In the genomic region with DNA sequence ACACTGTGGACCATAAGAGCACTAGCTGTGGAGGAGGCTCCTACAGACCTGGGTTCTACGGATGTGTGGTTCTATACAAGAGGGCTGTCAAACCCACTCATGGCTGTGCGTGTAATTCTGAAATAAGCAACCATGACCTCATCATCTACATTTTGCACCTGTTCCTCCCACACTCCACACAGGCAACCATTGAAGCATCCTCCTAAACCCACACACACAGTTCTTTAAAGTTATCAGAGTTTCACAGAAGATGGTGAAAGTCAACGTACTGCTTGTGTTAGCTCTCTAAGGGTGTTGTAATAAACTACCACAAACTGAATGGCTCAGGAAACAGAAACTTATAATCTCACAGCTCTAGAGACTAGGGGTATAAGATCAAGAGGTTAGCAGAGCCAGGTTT, we compare ENCODE assay signal across 21 mouse cellular contexts.
DNase-seq lines count a peak whose midpoint lies in the region; ATAC-seq and TF ChIP-seq lines count a peak whose summit lies in the region.
"Had no signal": no experiment of that assay in that cellular context is flagged by ENCODE, and none has a peak within 500 bp of the region (broad histone marks: within the 10 kb centered on the region; RNA-seq: fewer than 3 reads in every experiment).

No protein-coding gene starts in this region.

- H3K27me3 ChIP-seq in limb, embryonic 12.5 days = no peaks in the 10 kb centered on the region; the same call in none of the 2 replicates
- peaks cover 13% of the 10 kb centered on the region; the same call in 1 of the 2 replicates for H3K27me3 ChIP-seq in limb, embryonic 10.5 days (ENCODE audit: low read depth, poor library complexity, severe bottlenecking)
- no peaks in the 10 kb centered on the region for H3K27me3 ChIP-seq in splenic B cell, adult 2 months (ENCODE audit: control insufficient read depth, insufficient read depth, low read length, poor library complexity, severe bottlenecking)
- H3K27me3 ChIP-seq in liver, embryonic 12.5 days (replicated peaks) = no peaks in the 10 kb centered on the region
- H3K27me3 ChIP-seq: hindbrain, embryonic 12.5 days; liver, embryonic 13.5 days; midbrain, embryonic 15.5 days; neural tube, embryonic 12.5 days had no signal

- H3K9me3 ChIP-seq in limb, embryonic 12.5 days = no peaks in the 10 kb centered on the region
- H3K9me3 ChIP-seq in limb, embryonic 10.5 days (replicated peaks) = no peaks in the 10 kb centered on the region
- no peaks in the 10 kb centered on the region for H3K9me3 ChIP-seq in liver, embryonic 12.5 days (replicated peaks)
- H3K9me3 ChIP-seq: embryonic facial prominence, embryonic 10.5 days; forebrain, embryonic 10.5 days; hindbrain, embryonic 12.5 days; liver, embryonic 13.5 days; midbrain, embryonic 15.5 days; neural tube, embryonic 12.5 days had no signal

- 0 out of 2 replicates have a peak overlapping the region, but pooled peaks have one; percentile 12 for H3K27ac ChIP-seq in gastrocnemius, adult 2 months
- H3K27ac ChIP-seq in limb, embryonic 12.5 days = peak overlapping the region; percentile 32; the same call in 1 of the 2 replicates
- H3K27ac ChIP-seq in limb, embryonic 10.5 days = no peak overlapping the region
- H3K27ac ChIP-seq in liver, embryonic 12.5 days = no peak overlapping the region
- H3K27ac ChIP-seq: embryonic facial prominence, embryonic 10.5 days; forebrain, embryonic 10.5 days; hindbrain, embryonic 12.5 days; liver, embryonic 13.5 days; midbrain, embryonic 15.5 days; neural tube, embryonic 12.5 days had no signal

- WGBS in limb, embryonic 12.5 days = 78% methylated on average over 3 of the region's 3 CpGs
- WGBS in limb, embryonic 10.5 days = 96% methylated on average over 3 of the region's 3 CpGs
- 59% methylated on average over 3 of the region's 3 CpGs for WGBS in liver, embryonic 12.5 days (ENCODE audit: insufficient replicate concordance)

- H3K4me3 ChIP-seq in gastrocnemius, adult 2 months = no peak overlapping the region
- no peak overlapping the region for H3K4me3 ChIP-seq in limb, embryonic 12.5 days (replicated peaks)
- no peak overlapping the region for H3K4me3 ChIP-seq in limb, embryonic 10.5 days
- H3K4me3 ChIP-seq in liver, embryonic 12.5 days = no peak overlapping the region
- H3K4me3 ChIP-seq: embryonic facial prominence, embryonic 10.5 days; forebrain, embryonic 10.5 days; hindbrain, embryonic 12.5 days; liver, embryonic 13.5 days; midbrain, embryonic 15.5 days; neural tube, embryonic 12.5 days had no signal

- no peak for TF ChIP-seq CTCF in gastrocnemius, adult 2 months (IDR thresholded peaks at IDR 0.05)

- 0 out of 2 replicates have a peak, but pooled peaks cover 4% of the 10 kb centered on the region for H3K36me3 ChIP-seq in limb, embryonic 12.5 days
- no peaks in the 10 kb centered on the region for H3K36me3 ChIP-seq in limb, embryonic 10.5 days
- H3K36me3 ChIP-seq in splenic B cell, adult 2 months (ENCODE audit: control insufficient read depth, insufficient read depth, low read length, poor library complexity, severe bottlenecking) = no peaks in the 10 kb centered on the region
- H3K36me3 ChIP-seq in liver, embryonic 12.5 days = no peaks in the 10 kb centered on the region
- H3K36me3 ChIP-seq: embryonic facial prominence, embryonic 10.5 days; forebrain, embryonic 10.5 days; hindbrain, embryonic 12.5 days; liver, embryonic 13.5 days; midbrain, embryonic 15.5 days; neural tube, embryonic 12.5 days had no signal

- no peak overlapping the region for H3K4me2 ChIP-seq in limb, embryonic 12.5 days
- H3K4me2 ChIP-seq in liver, embryonic 12.5 days = no peak overlapping the region
- H3K4me2 ChIP-seq: hindbrain, embryonic 12.5 days; liver, embryonic 13.5 days; midbrain, embryonic 15.5 days; neural tube, embryonic 12.5 days had no signal

- no peak overlapping the region for H3K9ac ChIP-seq in limb, embryonic 12.5 days (replicated peaks)
- H3K9ac ChIP-seq in liver, embryonic 12.5 days = no peak overlapping the region
- H3K9ac ChIP-seq: forebrain, postnatal 0 days; hindbrain, embryonic 12.5 days; liver, embryonic 13.5 days; midbrain, embryonic 15.5 days; neural tube, embryonic 12.5 days had no signal

- no peak for ATAC-seq in limb, embryonic 12.5 days (ENCODE audit: insufficient number of reproducible peaks, insufficient read depth, low FRiP score, low TSS enrichment, low read depth)
- peak; percentile 50 for ATAC-seq in activated CD4-positive, CD25-positive, alpha-beta regulatory T cell, adult 4 months
- no peak for ATAC-seq in liver, embryonic 12.5 days
- ATAC-seq: forebrain, postnatal 0 days; midbrain, embryonic 15.5 days had no signal

- intact Hi-C loops in gastrocnemius, adult 2 months (cut with DNase I) = loop anchor here (5.0 kb wide), 1 partner anchor 99 kb away; no protein-coding TSS in a partner anchor

- peaks cover 23% of the 10 kb centered on the region for H3K4me1 ChIP-seq in limb, embryonic 12.5 days (replicated peaks)
- peaks cover 17% of the 10 kb centered on the region for H3K4me1 ChIP-seq in limb, embryonic 10.5 days
- H3K4me1 ChIP-seq in liver, embryonic 12.5 days = no peaks in the 10 kb centered on the region
- H3K4me1 ChIP-seq: embryonic facial prominence, embryonic 10.5 days; forebrain, embryonic 10.5 days; hindbrain, embryonic 12.5 days; liver, embryonic 13.5 days; midbrain, embryonic 15.5 days; neural tube, embryonic 12.5 days had no signal

- DNase-seq in gastrocnemius, adult 2 months = no peak
- DNase-seq in gastrocnemius, adult 18-20 months (ENCODE audit: low spot score) = no peak
- DNase-seq in limb, embryonic 10.5 days (ENCODE audit: low spot score) = no peak
- DNase-seq in splenic B cell, adult 2 months (ENCODE audit: low read depth, low spot score) = peak; percentile 55
- DNase-seq in kidney, postnatal 4 days = no peak
- DNase-seq: adrenal gland, postnatal 10 days; cerebellum, adult 2 months; forebrain, postnatal 0 days; kidney, adult 18-20 months; liver, embryonic 13.5 days; lung, adult 2 months; lung, postnatal 36 days; thymus, postnatal 25 days had no signal

Comparison
In these comparisons a context has a peak if more than half of its experiments do, and no peak if none do; other contexts are left out.
1. H3K27ac ChIP-seq: peak in gastrocnemius, adult 2 months (single experiment) and limb, embryonic 12.5 days (single experiment); none in limb, embryonic 10.5 days (single experiment) and liver, embryonic 12.5 days (single experiment).